Mouse (Mus musculus): ENCODE results near the gene Nol7. TPM values are rescaled to one million over a fixed set of nuclear protein-coding genes. Genes with fewer than 3 reads are reported as not detected.
A peak's percentile ranks its signal among the peaks of the same experiment; 100 is the strongest.

Nol7 gene
- polyA plus RNA-seq, 1 experiment from 2014 or later = 141 TPM

- H3K4me3 ChIP-seq (ENCODE audit: control insufficient read depth in 1 of 2, insufficient read depth in 1 of 2, low read depth in 1 of 2, low read length in 2 of 2) = no peak overlapping the region
- H3K36me3 ChIP-seq (ENCODE audit: control insufficient read depth, insufficient read depth, low read length) = no peaks in the 10 kb centered on the region
- no peak overlapping the region for H3K27ac ChIP-seq (replicated peaks in 1 of 2; ENCODE audit: control insufficient read depth in 1 of 2, insufficient read depth in 1 of 2, low read depth in 2 of 2, low read length in 2 of 2)
- WGBS = 75% methylated on average over 9 of the region's 9 CpGs
- H3K27me3 ChIP-seq (ENCODE audit: control insufficient read depth, insufficient read depth, low read length) = no peaks in the 10 kb centered on the region
- no peak overlapping the region for H3K4me2 ChIP-seq (ENCODE audit: low read length)
- no peaks in the 10 kb centered on the region for H3K9me3 ChIP-seq (ENCODE audit: control insufficient read depth, low read length)
- H3K4me1 ChIP-seq (ENCODE audit: control insufficient read depth in 2 of 2, insufficient read depth in 2 of 2, low read length in 2 of 2) = peaks cover 0 to 8% of the 10 kb centered on the region in 2 experiments; a peak in 2 of 4 replicates
- no peak for ATAC-seq (ENCODE audit: insufficient number of reproducible peaks, insufficient read depth, low FRiP score, low read depth)
- H3K9ac ChIP-seq (ENCODE audit: low read length) = no peak overlapping the region
Measured at GRCm38 (mm10) chr13:43362353-43362752, 35.8 kb upstream of the Nol7 start.

GRCm38 (mm10) chr13:43364985-43365824 is 33.0 kb upstream of the Nol7 start, which contains the start of gene Sirt5:
Gene Sirt5, plus strand, starts transcription at chr13:43365496.
- Histone ChIP-seq H3K36me3 (ENCODE audit: control insufficient read depth, insufficient read depth, low read length) (peaks cover under 1% of the 10 kb centered on the region; the same call in 1 of the 2 replicates), H3K9me3 (ENCODE audit: control insufficient read depth, low read length) (no peaks in the 10 kb centered on the region), H3K27ac (replicated peaks in 1 of 2; ENCODE audit: control insufficient read depth in 1 of 2, insufficient read depth in 1 of 2, low read depth in 2 of 2, low read length in 2 of 2) (peak within 1 kb of the TSS; percentile 39 to 61), H3K4me1 (ENCODE audit: control insufficient read depth in 2 of 2, insufficient read depth in 2 of 2, low read length in 2 of 2) (peaks cover 0 to 8% of the 10 kb centered on the region in 2 experiments; a peak in 2 of 4 replicates), H3K9ac (ENCODE audit: low read length) (peak within 1 kb of the TSS; percentile 74), H3K27me3 (ENCODE audit: control insufficient read depth, insufficient read depth, low read length) (no peaks in the 10 kb centered on the region), H3K4me3 (ENCODE audit: control insufficient read depth in 1 of 2, insufficient read depth in 1 of 2, low read depth in 1 of 2, low read length in 2 of 2) (peak within 1 kb of the TSS; percentile 59 to 75), H3K4me2 (ENCODE audit: low read length) (peak within 1 kb of the TSS; percentile 72)
- peak; percentile 92 for ATAC-seq (ENCODE audit: insufficient number of reproducible peaks, insufficient read depth, low FRiP score, low read depth)
- 14% methylated on average over 42 of the region's 42 CpGs for WGBS

GRCm38 (mm10) chr13:43365825-43366184 is 32.4 kb upstream of the Nol7 start:
- ATAC-seq (ENCODE audit: insufficient number of reproducible peaks, insufficient read depth, low FRiP score, low read depth) = no peak
- H3K9ac ChIP-seq (ENCODE audit: low read length) = peak overlapping the region; percentile 74
- H3K36me3 ChIP-seq (ENCODE audit: control insufficient read depth, insufficient read depth, low read length) = peaks cover 6% of the 10 kb centered on the region
- H3K27me3 ChIP-seq (ENCODE audit: control insufficient read depth, insufficient read depth, low read length) = no peaks in the 10 kb centered on the region
- no peaks in the 10 kb centered on the region for H3K9me3 ChIP-seq (ENCODE audit: control insufficient read depth, low read length)
- peak overlapping the region; percentile 39 to 61 for H3K27ac ChIP-seq (replicated peaks in 1 of 2; ENCODE audit: control insufficient read depth in 1 of 2, insufficient read depth in 1 of 2, low read depth in 2 of 2, low read length in 2 of 2)
- H3K4me3 ChIP-seq (ENCODE audit: control insufficient read depth in 1 of 2, insufficient read depth in 1 of 2, low read depth in 1 of 2, low read length in 2 of 2) = peak overlapping the region; percentile 59 to 75
- H3K4me2 ChIP-seq (ENCODE audit: low read length) = peak overlapping the region; percentile 72
- H3K4me1 ChIP-seq (ENCODE audit: control insufficient read depth in 2 of 2, insufficient read depth in 2 of 2, low read length in 2 of 2) = peaks cover 0 to 8% of the 10 kb centered on the region in 2 experiments; a peak in 2 of 4 replicates
- WGBS = 8% methylated on average over 11 of the region's 11 CpGs

GRCm38 (mm10) chr13:43370063-43370462 is 28.1 kb upstream of the Nol7 start:
- H3K9ac ChIP-seq (ENCODE audit: low read length) = no peak overlapping the region
- H3K4me2 ChIP-seq (ENCODE audit: low read length) = no peak overlapping the region
- no peak overlapping the region for H3K27ac ChIP-seq (replicated peaks in 1 of 2; ENCODE audit: control insufficient read depth in 1 of 2, insufficient read depth in 1 of 2, low read depth in 2 of 2, low read length in 2 of 2)
- H3K4me3 ChIP-seq (ENCODE audit: control insufficient read depth in 1 of 2, insufficient read depth in 1 of 2, low read depth in 1 of 2, low read length in 2 of 2) = no peak overlapping the region
- H3K4me1 ChIP-seq (ENCODE audit: control insufficient read depth in 2 of 2, insufficient read depth in 2 of 2, low read length in 2 of 2) = peaks cover 0 to 6% of the 10 kb centered on the region in 2 experiments; a peak in 2 of 4 replicates
- whole genome bisulfite sequencing = 75% methylated on average over 6 of the region's 6 CpGs
- ATAC-seq (ENCODE audit: insufficient number of reproducible peaks, insufficient read depth, low FRiP score, low read depth) = no peak
- 0 out of 2 replicates have a peak, but pooled peaks cover 8% of the 10 kb centered on the region for H3K9me3 ChIP-seq (ENCODE audit: control insufficient read depth, low read length)
- H3K27me3 ChIP-seq (ENCODE audit: control insufficient read depth, insufficient read depth, low read length) = no peaks in the 10 kb centered on the region
- peaks cover 34% of the 10 kb centered on the region for H3K36me3 ChIP-seq (ENCODE audit: control insufficient read depth, insufficient read depth, low read length)

GRCm38 (mm10) chr13:43372892-43373291 is 25.3 kb upstream of the Nol7 start:
- H3K4me2 ChIP-seq (ENCODE audit: low read length) = no peak overlapping the region
- peaks cover 48% of the 10 kb centered on the region for H3K36me3 ChIP-seq (ENCODE audit: control insufficient read depth, insufficient read depth, low read length)
- H3K4me1 ChIP-seq (ENCODE audit: control insufficient read depth in 2 of 2, insufficient read depth in 2 of 2, low read length in 2 of 2) = peaks cover 0 to 2% of the 10 kb centered on the region in 2 experiments; a peak in 1 of 4 replicates
- H3K9me3 ChIP-seq (ENCODE audit: control insufficient read depth, low read length) = 0 out of 2 replicates have a peak, but pooled peaks cover 8% of the 10 kb centered on the region
- WGBS = 89% methylated on average over 1 of the region's 1 CpGs
- no peak overlapping the region for H3K9ac ChIP-seq (ENCODE audit: low read length)
- H3K4me3 ChIP-seq (ENCODE audit: control insufficient read depth in 1 of 2, insufficient read depth in 1 of 2, low read depth in 1 of 2, low read length in 2 of 2) = no peak overlapping the region
- no peak overlapping the region for H3K27ac ChIP-seq (replicated peaks in 1 of 2; ENCODE audit: control insufficient read depth in 1 of 2, insufficient read depth in 1 of 2, low read depth in 2 of 2, low read length in 2 of 2)
- ATAC-seq (ENCODE audit: insufficient number of reproducible peaks, insufficient read depth, low FRiP score, low read depth) = no peak
- H3K27me3 ChIP-seq (ENCODE audit: control insufficient read depth, insufficient read depth, low read length) = no peaks in the 10 kb centered on the region

- Histone ChIP-seq H3K9ac (ENCODE audit: low read length) (no peak overlapping the region), H3K9me3 (ENCODE audit: control insufficient read depth, low read length) (0 out of 2 replicates have a peak, but pooled peaks cover 8% of the 10 kb centered on the region), H3K27ac (replicated peaks in 1 of 2; ENCODE audit: control insufficient read depth in 1 of 2, insufficient read depth in 1 of 2, low read depth in 2 of 2, low read length in 2 of 2) (no peak overlapping the region), H3K36me3 (ENCODE audit: control insufficient read depth, insufficient read depth, low read length) (peaks cover 53% of the 10 kb centered on the region), H3K4me3 (ENCODE audit: control insufficient read depth in 1 of 2, insufficient read depth in 1 of 2, low read depth in 1 of 2, low read length in 2 of 2) (no peak overlapping the region), H3K4me1 (ENCODE audit: control insufficient read depth in 2 of 2, insufficient read depth in 2 of 2, low read length in 2 of 2) (peaks cover 0 to 2% of the 10 kb centered on the region in 2 experiments; a peak in 1 of 4 replicates), H3K4me2 (ENCODE audit: low read length) (no peak overlapping the region), H3K27me3 (ENCODE audit: control insufficient read depth, insufficient read depth, low read length) (no peaks in the 10 kb centered on the region)
- no peak for ATAC-seq (ENCODE audit: insufficient number of reproducible peaks, insufficient read depth, low FRiP score, low read depth)
- 81% methylated on average over 10 of the region's 10 CpGs for WGBS
Measured at GRCm38 (mm10) chr13:43374205-43374604, 24.0 kb upstream of the Nol7 start.

GRCm38 (mm10) chr13:43374918-43375432 is 23.2 kb upstream of the Nol7 start:
- 65% methylated on average over 2 of the region's 2 CpGs for WGBS
- Histone ChIP-seq H3K4me1 (ENCODE audit: control insufficient read depth in 2 of 2, insufficient read depth in 2 of 2, low read length in 2 of 2) (peaks cover 0 to 2% of the 10 kb centered on the region in 2 experiments; a peak in 1 of 4 replicates), H3K4me2 (ENCODE audit: low read length) (no peak overlapping the region), H3K4me3 (ENCODE audit: control insufficient read depth in 1 of 2, insufficient read depth in 1 of 2, low read depth in 1 of 2, low read length in 2 of 2) (no peak overlapping the region), H3K9me3 (ENCODE audit: control insufficient read depth, low read length) (0 out of 2 replicates have a peak, but pooled peaks cover 8% of the 10 kb centered on the region), H3K9ac (ENCODE audit: low read length) (no peak overlapping the region), H3K36me3 (ENCODE audit: control insufficient read depth, insufficient read depth, low read length) (peaks cover 59% of the 10 kb centered on the region), H3K27ac (replicated peaks in 1 of 2; ENCODE audit: control insufficient read depth in 1 of 2, insufficient read depth in 1 of 2, low read depth in 2 of 2, low read length in 2 of 2) (peak overlapping the region in 1 of 2 experiments; percentile 37; a peak in 1 of 4 replicates), H3K27me3 (ENCODE audit: control insufficient read depth, insufficient read depth, low read length) (no peaks in the 10 kb centered on the region)
- no peak for ATAC-seq (ENCODE audit: insufficient number of reproducible peaks, insufficient read depth, low FRiP score, low read depth)

All from heart, embryonic 14.5 days (tissue).